Comparison of ENCODE assay signal across 9 mouse cellular contexts in the genomic region with DNA sequence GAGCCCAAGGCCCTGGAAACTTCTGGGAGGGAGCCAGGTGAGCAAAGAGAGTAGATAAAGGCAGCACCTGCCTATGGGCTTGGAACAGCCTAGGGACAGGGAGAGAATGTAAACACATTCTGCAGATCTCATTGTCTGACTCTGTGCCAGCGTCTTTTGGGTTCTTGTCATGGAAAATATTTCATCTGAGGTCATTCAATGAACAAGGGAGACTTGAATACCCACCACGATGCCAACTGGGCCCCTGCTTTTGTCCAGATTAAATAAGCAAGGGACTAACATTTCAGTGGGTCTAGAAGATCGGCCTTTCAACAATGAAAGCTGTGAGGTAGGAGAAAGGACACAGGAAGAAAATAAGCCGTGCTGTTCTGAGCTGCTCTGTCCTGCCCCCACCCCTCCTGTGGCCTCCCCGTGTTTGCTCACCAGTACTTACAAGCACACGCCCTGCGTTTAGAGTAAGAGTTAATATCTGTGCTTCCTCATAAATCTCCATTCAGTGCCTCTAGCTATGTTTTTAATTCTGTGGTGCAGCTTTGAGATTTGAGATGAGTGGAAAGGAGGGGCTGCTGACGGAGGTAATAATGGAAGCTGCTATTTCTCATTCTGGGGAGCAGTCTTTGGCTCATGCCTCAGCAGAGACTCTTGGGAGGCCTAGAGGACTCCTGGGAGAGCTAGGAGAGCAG.
DNase-seq lines count a peak whose midpoint lies in the region; ATAC-seq lines count a peak whose summit lies in the region.
"Had no signal": no experiment of that assay in that cellular context is flagged by ENCODE, and none has a peak within 500 bp of the region (broad histone marks: within the 10 kb centered on the region; RNA-seq: fewer than 3 reads in every experiment).

No protein-coding gene starts in this region.

- H3K9me3 ChIP-seq in hindbrain, embryonic 15.5 days = no peaks in the 10 kb centered on the region

- no peak overlapping the region for H3K9ac ChIP-seq in hindbrain, embryonic 15.5 days

- no peaks in the 10 kb centered on the region for H3K27me3 ChIP-seq in hindbrain, embryonic 15.5 days
- H3K27me3 ChIP-seq: megakaryocyte, embryonic 14.5 days had no signal

- peaks cover 11% of the 10 kb centered on the region for H3K4me1 ChIP-seq in hindbrain, embryonic 15.5 days (replicated peaks)
- H3K4me1 ChIP-seq: megakaryocyte, embryonic 14.5 days had no signal

- 19% methylated on average over 8 of the region's 8 CpGs for WGBS in hindbrain, embryonic 15.5 days

- H3K36me3 ChIP-seq in hindbrain, embryonic 15.5 days = no peaks in the 10 kb centered on the region

- no peak overlapping the region for H3K4me3 ChIP-seq in hindbrain, embryonic 15.5 days
- H3K4me3 ChIP-seq: megakaryocyte, embryonic 14.5 days had no signal

- peak overlapping the region; percentile 21; the same call in 1 of the 2 replicates for H3K4me2 ChIP-seq in hindbrain, embryonic 15.5 days

- peak; percentile 81 for ATAC-seq in hindbrain, embryonic 15.5 days (ENCODE audit: low FRiP score, low read depth)
- ATAC-seq in erythroblast, adult 5-6 weeks (replicated peaks; ENCODE audit: low FRiP score, poor library complexity, severe bottlenecking) = no peak

- DNase-seq in gastrocnemius, postnatal 10 days = peak; percentile 8
- DNase-seq in gastrocnemius, adult 8-10 months (ENCODE audit: low spot score in 2 of 2) = no peak
- DNase-seq in R1 (ENCODE audit: low read depth, low spot score) = peak; percentile 9
- DNase-seq in lung, postnatal 4 days = peak; percentile 48 to 56
- DNase-seq in right cerebral cortex, adult 2 months (ENCODE audit: low spot score in 2 of 2) = no peak
- DNase-seq in spleen, adult 12 weeks (ENCODE audit: low spot score) = no peak

- peak overlapping the region; percentile 60 for H3K27ac ChIP-seq in hindbrain, embryonic 15.5 days (replicated peaks)

Comparison
In these comparisons a context has a peak if more than half of its experiments do, and no peak if none do; other contexts are left out.
1. DNase-seq: peak in gastrocnemius, postnatal 10 days (single experiment), R1 (single experiment) and lung, postnatal 4 days (2 of 2); none in gastrocnemius, adult 8-10 months (0 of 2), right cerebral cortex, adult 2 months (0 of 2) and spleen, adult 12 weeks (single experiment).